Mouse (Mus musculus): ENCODE measurements around the gene Ms4a1.

GRCm38 (mm10) chr19:11242560-11242959, 23.5 kb downstream of the Ms4a1 start:
- TF ChIP-seq POLR2A (IDR thresholded peaks at IDR 0.05; ENCODE audit: control insufficient read depth, extremely low read depth, insufficient read depth, low read length, poor library complexity) (no peak), CTCF (IDR thresholded peaks at IDR 0.05; ENCODE audit: borderline replicate concordance, control insufficient read depth, extremely low read depth, insufficient read depth, low read length, poor library complexity) (no peak)
